Mouse (Mus musculus) hindbrain, embryonic 15.5 days (tissue): ENCODE data around the gene Fam172a. TPM values are rescaled to one million over a fixed set of nuclear protein-coding genes. Genes with fewer than 3 reads are reported as not detected.
A peak's percentile ranks its signal among the peaks of the same experiment; 100 is the strongest.

ENCODE experiments used
- ATAC-seq: fragments of 200-750 bp; cut with Nextera tagmentation; 2 replicates; pipeline ENCODE4 v1.8.0; 2017; ENCODE audit warnings: low read depth, moderate number of reproducible peaks, moderate TSS enrichment; ENCODE audit not compliant: low FRiP score
- H3K27ac ChIP-seq: fragments of 300-500 bp; sonication (generic); replicated peaks from 2 replicates; pipeline ENCODE4 v1.5.1; 2015; ENCODE audit warnings: mild to moderate bottlenecking, inconsistent platforms
- H3K27me3 ChIP-seq: fragments of 300-500 bp; sonication (generic); 2 replicates; pipeline ENCODE4 v1.6.1; 2015; ENCODE audit warnings: control low read depth, inconsistent platforms
- H3K36me3 ChIP-seq: fragments of 300-500 bp; sonication (generic); 2 replicates; pipeline ENCODE4 v1.6.1; 2015; ENCODE audit warnings: control low read depth, inconsistent platforms
- H3K4me1 ChIP-seq: fragments of 300-500 bp; sonication (generic); replicated peaks from 2 replicates; pipeline ENCODE4 v1.6.1; 2015; ENCODE audit warnings: control low read depth, inconsistent platforms
- H3K4me2 ChIP-seq: fragments of 300-500 bp; sonication (generic); 2 replicates; pipeline ENCODE4 v1.6.1; 2015; ENCODE audit warnings: moderate library complexity, mild to moderate bottlenecking, inconsistent platforms
- H3K4me3 ChIP-seq: fragments of 300-500 bp; sonication (generic); 2 replicates; pipeline ENCODE4 v1.5.1; 2015; ENCODE audit warnings: mild to moderate bottlenecking, inconsistent platforms
- H3K9ac ChIP-seq: fragments of 300-500 bp; sonication (generic); 2 replicates; pipeline ENCODE4 v1.6.1; 2015; ENCODE audit warnings: inconsistent platforms
- H3K9me3 ChIP-seq: fragments of 300-500 bp; sonication (generic); 2 replicates; pipeline ENCODE4 v1.6.1; 2016; ENCODE audit warnings: control low read depth, inconsistent platforms
- WGBS: fragments of 180-500 bp; shearing (Covaris S2); methylation state at CpG from one replicate; pipeline ENCODE4 v1.1.7; 2015; 5-methylcytosine and 5-hydroxymethylcytosine counted together
- polyA plus RNA-seq: library from polyadenylated mRNA; unstranded; fragments of >200 nt; fragmentation: Nextera tagmentation; extraction: Ambion mirVana; gene quantifications from 2 replicates; pipeline ENCODE4 v1.2.1, GENCODE M21; 2015

Fam172a gene
- polyA plus RNA-seq, 1 experiment from 2014 or later: 38.2 TPM

DNA sequence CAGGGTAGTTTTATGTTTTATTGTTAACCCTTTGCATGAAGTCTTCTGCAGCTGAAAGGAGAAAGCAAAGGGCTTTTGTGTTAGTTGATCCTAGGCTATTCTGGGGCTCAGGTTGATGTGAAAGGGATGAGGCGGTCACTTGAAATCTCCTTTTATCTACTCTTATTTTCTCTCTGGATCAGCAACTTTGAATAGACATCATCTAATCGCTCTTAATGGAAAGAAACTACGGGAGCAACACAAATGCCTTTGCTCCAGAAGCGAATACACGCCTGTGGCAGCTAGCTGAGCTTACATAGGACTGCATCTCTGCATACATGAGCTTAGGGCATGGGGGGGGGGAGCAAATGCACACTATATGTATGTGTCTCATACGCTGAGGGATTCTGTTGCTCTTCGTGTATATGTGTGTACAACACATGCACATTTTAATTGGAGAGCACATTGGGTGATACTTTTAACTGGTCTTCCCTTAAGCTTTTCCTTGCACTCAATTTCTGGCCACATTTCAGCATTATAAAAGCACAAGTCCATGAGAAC, 505.1 kb downstream of the Fam172a start:
- peak overlapping the region; percentile 41 for H3K27ac ChIP-seq
- H3K9ac ChIP-seq: no peak overlapping the region
- peaks cover 65% of the 10 kb centered on the region for H3K4me1 ChIP-seq
- H3K4me2 ChIP-seq: peak overlapping the region; percentile 74
- H3K9me3 ChIP-seq: no peaks in the 10 kb centered on the region
- H3K27me3 ChIP-seq: no peaks in the 10 kb centered on the region
- ATAC-seq: no peak
- 24% methylated on average over 7 of the region's 7 CpGs for WGBS
- H3K36me3 ChIP-seq: no peaks in the 10 kb centered on the region
- H3K4me3 ChIP-seq: no peak overlapping the region

DNA sequence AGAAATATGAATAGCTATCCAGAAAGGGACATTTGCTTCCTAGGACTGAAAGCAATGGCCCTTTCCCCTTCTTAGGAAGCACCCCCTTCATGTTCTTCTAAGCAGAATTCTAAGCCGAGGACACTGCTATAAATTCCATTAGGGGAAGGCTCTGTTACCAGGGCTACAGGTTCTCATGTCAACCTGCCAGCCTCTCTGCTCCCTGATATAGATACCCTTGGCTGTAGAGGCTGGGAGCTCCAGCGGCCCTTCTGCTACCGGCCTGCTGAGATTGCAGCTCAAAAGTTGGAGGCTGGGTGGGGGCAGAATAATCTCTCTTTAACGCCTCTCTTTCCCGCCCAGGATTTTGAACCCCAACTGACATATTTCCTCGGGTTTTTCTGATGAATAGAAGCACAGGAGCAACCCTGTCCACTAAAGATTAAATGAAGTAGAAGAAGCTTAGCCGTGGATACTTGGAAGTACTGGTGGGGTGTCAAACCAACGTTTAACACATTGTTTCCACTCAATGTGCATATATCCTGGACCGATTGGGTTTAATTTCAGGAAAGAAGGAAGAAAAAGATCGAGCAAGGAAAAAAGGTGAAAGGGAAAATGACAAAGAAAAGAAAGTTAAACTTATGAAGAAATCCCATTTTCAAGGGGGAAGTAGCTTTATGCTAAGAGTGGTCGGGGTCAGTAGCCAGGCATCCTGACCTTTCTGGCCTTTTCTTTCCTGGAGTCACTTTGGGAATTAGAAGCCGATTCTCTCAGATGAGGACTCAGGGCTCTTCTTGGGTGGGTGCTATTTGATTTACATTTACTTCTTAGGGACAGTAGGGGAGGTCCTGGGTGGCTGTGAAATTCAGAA, 506.2 kb downstream of the Fam172a start:
- WGBS: 13% methylated on average over 12 of the region's 12 CpGs
- Histone ChIP-seq H3K27ac (peak overlapping the region; percentile 65), H3K9me3 (no peaks in the 10 kb centered on the region), H3K9ac (no peak overlapping the region), H3K4me1 (peaks cover 69% of the 10 kb centered on the region), H3K4me2 (peak overlapping the region; percentile 74), H3K4me3 (no peak overlapping the region), H3K36me3 (no peaks in the 10 kb centered on the region), H3K27me3 (no peaks in the 10 kb centered on the region)
- ATAC-seq: no peak

DNA sequence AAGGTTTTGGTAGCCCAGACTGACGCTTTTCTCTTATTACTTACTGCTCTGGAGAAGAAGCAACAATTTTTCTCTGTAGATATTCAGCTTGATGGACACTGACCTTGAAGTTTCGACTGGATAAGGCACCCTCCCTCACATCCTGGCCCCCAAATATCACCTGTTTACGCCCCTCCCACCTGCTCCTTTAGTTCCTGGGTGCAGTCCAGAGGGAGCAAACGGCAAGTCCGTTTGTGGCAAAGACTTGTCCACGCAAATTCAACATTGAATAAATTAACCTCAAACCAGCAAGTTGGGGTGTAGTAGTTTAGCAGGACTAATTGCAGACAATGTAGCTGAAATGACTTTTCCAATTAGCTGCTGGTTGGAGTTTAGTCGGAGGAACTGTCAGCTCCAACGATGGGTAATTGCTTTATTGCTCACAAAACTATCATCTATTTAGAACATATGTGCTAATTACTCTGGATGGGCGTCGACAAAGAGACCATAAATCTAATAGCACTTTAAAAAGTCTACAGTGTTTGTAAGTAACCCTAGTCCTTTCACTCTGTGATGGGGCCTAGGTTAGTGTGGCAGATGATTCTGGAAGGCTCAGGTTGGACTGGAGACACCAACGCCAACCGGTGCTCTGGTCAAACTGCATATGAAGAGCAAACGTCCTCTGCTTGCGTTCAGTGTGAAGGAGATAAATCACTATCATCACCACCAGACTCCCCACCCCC, 507.0 kb downstream of the Fam172a start:
- H3K9ac ChIP-seq: no peak overlapping the region
- H3K9me3 ChIP-seq: no peaks in the 10 kb centered on the region
- H3K4me3 ChIP-seq: no peak overlapping the region
- peaks cover 68% of the 10 kb centered on the region for H3K4me1 ChIP-seq
- 22% methylated on average over 14 of the region's 14 CpGs for WGBS
- H3K27ac ChIP-seq: peak overlapping the region; percentile 65
- H3K27me3 ChIP-seq: no peaks in the 10 kb centered on the region
- H3K36me3 ChIP-seq: no peaks in the 10 kb centered on the region
- H3K4me2 ChIP-seq: peak overlapping the region; percentile 74
- ATAC-seq: no peak

DNA sequence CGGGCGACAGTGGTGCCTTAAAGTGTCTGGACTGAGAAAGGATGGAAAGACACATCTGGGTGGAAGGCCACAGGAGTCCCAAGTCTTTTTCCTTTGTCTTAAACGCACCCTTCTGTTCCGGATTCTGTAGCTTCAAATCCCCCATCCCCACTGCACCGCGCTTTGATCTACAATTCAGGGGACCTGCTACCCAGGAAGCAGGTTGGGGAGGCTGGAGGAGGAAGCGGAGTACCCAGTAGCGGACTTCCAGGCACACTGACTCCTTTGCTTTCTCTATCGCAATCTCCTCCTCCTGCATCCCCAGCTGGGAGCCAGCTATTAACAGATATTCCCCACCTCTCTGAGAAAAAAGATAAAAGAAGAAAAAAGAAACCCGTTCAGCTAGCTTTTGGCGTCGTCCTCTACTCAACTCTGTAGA, 507.8 kb downstream of the Fam172a start:
- WGBS: 3% methylated on average over 12 of the region's 12 CpGs
- ATAC-seq: peak; percentile 9; the same call in 1 of the 2 replicates
- H3K4me1 ChIP-seq: peaks cover 60% of the 10 kb centered on the region
- H3K9me3 ChIP-seq: no peaks in the 10 kb centered on the region
- H3K9ac ChIP-seq: peak overlapping the region; percentile 44
- H3K4me3 ChIP-seq: peak overlapping the region; percentile 35
- peak overlapping the region; percentile 65 for H3K27ac ChIP-seq
- H3K4me2 ChIP-seq: peak overlapping the region; percentile 74
- H3K27me3 ChIP-seq: no peaks in the 10 kb centered on the region
- no peaks in the 10 kb centered on the region for H3K36me3 ChIP-seq

DNA sequence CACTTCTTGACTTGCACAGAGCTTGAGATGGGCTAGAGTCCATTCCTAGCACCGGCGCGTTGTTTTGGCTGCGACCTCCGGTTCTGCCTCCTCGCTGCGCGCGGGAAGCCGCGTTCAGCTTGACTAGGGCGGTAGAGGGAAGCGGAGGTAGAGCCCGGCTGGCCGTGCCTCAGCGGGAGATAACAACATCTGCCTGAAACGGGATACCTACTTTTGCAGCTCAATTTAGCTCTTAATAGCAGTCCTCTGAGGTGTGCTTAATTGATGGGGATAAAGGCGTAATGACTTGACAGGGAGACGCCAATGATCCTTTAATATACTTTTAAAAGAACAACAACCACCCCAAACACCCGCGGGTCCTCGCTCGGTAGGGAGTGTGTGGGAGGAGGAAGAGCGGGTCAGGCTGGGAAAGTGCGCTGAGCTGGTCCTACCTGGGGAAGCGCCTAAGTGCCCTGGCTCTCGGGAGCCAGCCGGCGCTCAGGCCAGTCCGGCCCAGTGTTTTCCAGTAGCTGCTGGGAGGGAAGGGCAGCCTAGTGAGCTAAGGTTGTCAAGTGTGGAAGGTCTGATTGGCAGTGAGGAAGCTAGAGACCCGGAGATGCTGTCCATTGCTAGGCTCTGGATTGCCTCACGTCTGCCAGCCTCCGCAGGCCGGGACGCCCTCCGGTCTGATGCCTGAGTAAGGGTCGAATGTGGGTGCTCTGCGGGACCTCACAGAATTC, 508.4 kb downstream of the Fam172a start:
- Histone ChIP-seq H3K4me2 (peak overlapping the region; percentile 74), H3K4me3 (peak overlapping the region; percentile 35), H3K9ac (peak overlapping the region; percentile 44), H3K36me3 (no peaks in the 10 kb centered on the region), H3K27ac (peak overlapping the region; percentile 65), H3K27me3 (no peaks in the 10 kb centered on the region), H3K4me1 (peaks cover 59% of the 10 kb centered on the region), H3K9me3 (no peaks in the 10 kb centered on the region)
- ATAC-seq: peak; percentile 65
- whole genome bisulfite sequencing: 1% methylated on average over 38 of the region's 38 CpGs

DNA sequence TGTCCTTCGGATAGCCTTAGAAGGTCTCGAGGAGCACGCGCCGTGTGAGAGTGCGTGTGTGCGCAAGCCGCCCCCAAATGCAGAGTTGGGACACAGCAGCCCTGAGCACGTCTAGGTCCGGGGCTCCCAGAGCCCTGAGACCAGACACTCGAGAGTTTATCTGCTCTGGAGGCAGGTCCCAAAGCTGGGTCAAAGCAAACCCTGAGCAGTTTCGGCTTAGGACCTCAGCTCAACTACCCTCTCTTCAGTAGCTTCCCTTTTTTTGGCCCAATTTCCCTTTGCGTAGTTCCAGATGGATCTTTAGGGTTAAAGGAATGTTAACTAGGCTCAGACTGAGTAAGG, 508.9 kb downstream of the Fam172a start:
- peak overlapping the region; percentile 65 for H3K27ac ChIP-seq
- 11% methylated on average over 13 of the region's 13 CpGs for WGBS
- H3K9ac ChIP-seq: peak overlapping the region; percentile 44
- ATAC-seq: peak; percentile 55
- no peaks in the 10 kb centered on the region for H3K36me3 ChIP-seq
- H3K27me3 ChIP-seq: no peaks in the 10 kb centered on the region
- no peaks in the 10 kb centered on the region for H3K9me3 ChIP-seq
- peaks cover 55% of the 10 kb centered on the region for H3K4me1 ChIP-seq
- peak overlapping the region; percentile 35 for H3K4me3 ChIP-seq
- peak overlapping the region; percentile 74 for H3K4me2 ChIP-seq

DNA sequence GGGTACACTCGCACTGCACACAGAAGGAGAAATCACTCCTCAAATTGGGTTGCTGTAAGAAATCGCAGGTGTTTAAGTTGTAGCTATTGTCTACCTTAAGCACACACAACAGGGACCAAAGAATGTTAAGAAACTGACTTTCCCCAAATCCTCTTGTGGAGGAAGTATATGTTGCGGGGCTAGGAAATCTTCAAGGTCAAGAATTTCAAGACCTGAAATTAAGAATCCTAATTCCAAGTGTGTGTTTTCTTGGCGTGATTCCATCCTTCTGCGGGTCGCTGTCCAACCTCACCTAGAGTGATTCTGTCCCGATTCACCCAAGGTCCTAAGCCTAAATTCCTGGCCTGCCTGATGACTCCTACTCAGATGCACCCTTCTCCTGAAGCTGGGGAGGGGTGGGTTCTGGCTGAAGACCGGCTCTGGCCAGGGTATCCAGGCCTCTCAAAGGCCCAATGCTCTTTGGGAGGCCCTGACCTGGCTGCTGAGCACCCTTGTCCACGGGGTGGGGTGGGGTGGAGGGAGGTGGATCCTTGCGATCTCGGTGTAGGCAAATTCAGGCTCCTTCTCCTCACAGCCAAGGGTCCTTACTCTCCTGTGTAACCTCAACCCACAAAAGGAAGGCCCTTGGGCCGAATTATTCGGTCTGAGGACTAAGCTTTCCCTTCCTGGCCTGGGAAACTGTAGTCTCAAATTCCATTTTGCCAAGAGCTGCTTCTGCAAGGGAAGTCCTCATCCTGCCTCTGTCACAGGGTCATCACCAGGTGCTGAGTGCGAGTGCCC, 509.6 kb downstream of the Fam172a start:
- no peak for ATAC-seq
- WGBS: 42% methylated on average over 14 of the region's 14 CpGs
- Histone ChIP-seq H3K27ac (peak overlapping the region; percentile 4; the same call in 1 of the 2 replicates), H3K4me1 (peaks cover 53% of the 10 kb centered on the region), H3K4me2 (peak overlapping the region; percentile 74), H3K9me3 (no peaks in the 10 kb centered on the region), H3K9ac (no peak overlapping the region), H3K4me3 (no peak overlapping the region), H3K36me3 (no peaks in the 10 kb centered on the region), H3K27me3 (no peaks in the 10 kb centered on the region)

DNA sequence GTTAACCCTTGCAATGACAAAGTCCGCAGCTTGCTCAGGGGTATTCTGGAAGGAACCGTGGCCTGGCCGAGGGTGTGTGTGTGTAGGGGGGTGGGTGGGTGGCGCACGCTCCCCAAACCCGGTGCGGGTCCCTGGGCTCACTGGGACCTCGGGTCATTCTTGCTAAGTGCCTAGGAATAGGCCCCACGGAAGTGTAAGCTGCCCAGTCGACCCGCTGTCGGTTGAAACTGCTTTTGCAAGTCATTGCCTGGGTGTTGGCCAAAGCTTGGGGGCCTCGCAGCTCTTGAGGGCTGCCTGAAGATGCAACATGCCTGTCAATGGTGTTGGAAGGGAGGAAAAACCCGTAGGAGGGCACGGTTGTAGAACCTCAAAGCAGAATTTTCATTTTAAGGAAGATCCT, 510.3 kb downstream of the Fam172a start:
- no peak overlapping the region for H3K4me2 ChIP-seq
- 47% methylated on average over 15 of the region's 15 CpGs for WGBS
- peak overlapping the region; percentile 4; the same call in 1 of the 2 replicates for H3K27ac ChIP-seq
- peaks cover 49% of the 10 kb centered on the region for H3K4me1 ChIP-seq
- H3K36me3 ChIP-seq: no peaks in the 10 kb centered on the region
- no peaks in the 10 kb centered on the region for H3K27me3 ChIP-seq
- no peaks in the 10 kb centered on the region for H3K9me3 ChIP-seq
- no peak overlapping the region for H3K4me3 ChIP-seq
- no peak for ATAC-seq
- no peak overlapping the region for H3K9ac ChIP-seq

DNA sequence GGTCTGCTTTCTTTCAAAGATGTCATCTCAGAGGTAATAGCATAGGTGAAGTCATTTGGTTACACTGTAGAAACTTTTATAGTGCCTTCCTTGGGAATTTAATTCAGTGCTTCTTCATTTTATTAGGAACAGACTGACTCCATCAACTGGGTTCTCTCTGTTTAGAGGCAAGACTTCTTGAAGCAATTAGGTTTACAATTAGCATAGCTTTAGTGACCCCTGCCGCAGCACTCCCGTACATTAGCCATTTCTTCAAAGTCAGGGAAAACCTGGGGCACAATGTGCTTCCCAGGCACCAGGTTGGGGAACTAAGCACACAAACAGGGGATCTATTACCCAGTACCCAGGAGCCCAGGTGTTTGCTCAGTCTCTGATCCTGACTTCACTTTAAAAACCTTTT, 511.3 kb downstream of the Fam172a start:
- H3K36me3 ChIP-seq: no peaks in the 10 kb centered on the region
- H3K4me2 ChIP-seq: no peak overlapping the region
- no peak overlapping the region for H3K9ac ChIP-seq
- 45% methylated on average over 2 of the region's 2 CpGs for WGBS
- H3K9me3 ChIP-seq: no peaks in the 10 kb centered on the region
- no peaks in the 10 kb centered on the region for H3K27me3 ChIP-seq
- H3K4me1 ChIP-seq: peaks cover 43% of the 10 kb centered on the region
- ATAC-seq: no peak
- H3K27ac ChIP-seq: no peak overlapping the region
- H3K4me3 ChIP-seq: no peak overlapping the region

DNA sequence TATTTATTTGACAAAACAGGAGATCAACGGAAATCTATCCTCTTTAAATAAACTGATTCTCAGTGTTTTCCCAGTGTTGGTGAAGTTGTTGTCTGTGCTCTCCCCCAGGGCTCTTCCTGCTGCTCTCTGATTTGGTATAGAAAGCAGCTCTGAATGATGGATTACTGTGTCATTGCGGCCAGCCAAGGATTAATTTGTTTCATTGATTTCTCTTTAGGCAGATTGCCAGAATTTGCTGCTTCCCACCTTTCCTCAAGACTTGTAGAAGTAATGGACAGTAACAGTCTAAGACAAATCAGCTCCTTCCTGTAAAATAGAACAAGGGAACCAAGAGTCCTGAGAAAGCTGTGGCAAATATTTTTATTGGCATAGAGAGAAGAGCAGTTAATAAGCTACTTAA, 513.4 kb downstream of the Fam172a start:
- H3K27ac ChIP-seq: no peak overlapping the region
- H3K4me1 ChIP-seq: peaks cover 23% of the 10 kb centered on the region
- H3K9me3 ChIP-seq: 0 out of 2 replicates have a peak, but pooled peaks cover 5% of the 10 kb centered on the region
- H3K4me3 ChIP-seq: no peak overlapping the region
- 0 out of 2 replicates have a peak, but pooled peaks cover 2% of the 10 kb centered on the region for H3K36me3 ChIP-seq
- WGBS: 18% methylated on average over 2 of the region's 2 CpGs
- no peak overlapping the region for H3K4me2 ChIP-seq
- ATAC-seq: no peak
- H3K9ac ChIP-seq: no peak overlapping the region
- H3K27me3 ChIP-seq: no peaks in the 10 kb centered on the region
